Mouse (Mus musculus): ENCODE data around the gene Kif27.

Kif27 gene

DNA sequence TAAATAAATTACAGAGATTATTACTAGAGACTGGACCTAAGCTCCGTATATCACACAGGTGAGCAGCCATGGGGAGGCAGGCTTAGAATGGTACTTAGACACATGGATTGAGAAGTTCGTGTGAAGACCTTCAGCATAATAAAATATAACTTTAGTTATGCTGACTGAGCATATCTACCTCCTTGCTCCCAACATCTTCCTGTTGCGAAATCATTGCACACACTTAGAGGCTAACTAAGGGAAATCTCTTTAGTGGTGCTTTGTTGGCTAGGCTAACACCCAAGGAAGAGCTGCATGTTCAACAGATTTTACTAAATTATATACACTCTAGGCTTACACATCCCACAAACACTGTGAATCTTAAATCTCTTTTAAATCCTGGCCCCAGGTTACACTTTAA lies 7.5 kb upstream of the Kif27 start:
- intact Hi-C loops (cut with DNase I) = loop anchor here (5.0 kb wide), 1 partner anchor 34 kb away; no protein-coding TSS in a partner anchor

DNA sequence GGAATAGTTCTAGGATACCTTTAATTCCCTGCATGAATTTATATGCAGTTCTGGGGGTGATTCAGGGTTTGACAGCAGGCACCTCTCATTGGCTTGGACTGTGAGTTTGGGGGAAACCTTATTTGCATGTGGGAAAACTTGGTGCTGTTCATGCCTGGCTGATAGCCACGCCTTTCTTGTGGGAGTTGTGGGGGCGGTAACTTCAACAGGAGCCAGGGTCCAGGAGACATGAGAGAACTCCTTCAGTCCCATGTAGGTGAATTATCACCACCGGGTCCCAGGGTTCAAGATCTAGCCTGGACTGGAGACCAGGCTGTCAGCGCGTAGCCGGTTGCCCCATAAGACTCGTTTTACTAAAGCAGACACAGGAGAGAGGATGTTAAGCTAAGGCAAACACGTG lies 6.3 kb upstream of the Kif27 start:
- intact Hi-C loops (cut with DNase I) = loop anchor here (5.0 kb wide), 1 partner anchor 33 kb away; no protein-coding TSS in a partner anchor

DNA sequence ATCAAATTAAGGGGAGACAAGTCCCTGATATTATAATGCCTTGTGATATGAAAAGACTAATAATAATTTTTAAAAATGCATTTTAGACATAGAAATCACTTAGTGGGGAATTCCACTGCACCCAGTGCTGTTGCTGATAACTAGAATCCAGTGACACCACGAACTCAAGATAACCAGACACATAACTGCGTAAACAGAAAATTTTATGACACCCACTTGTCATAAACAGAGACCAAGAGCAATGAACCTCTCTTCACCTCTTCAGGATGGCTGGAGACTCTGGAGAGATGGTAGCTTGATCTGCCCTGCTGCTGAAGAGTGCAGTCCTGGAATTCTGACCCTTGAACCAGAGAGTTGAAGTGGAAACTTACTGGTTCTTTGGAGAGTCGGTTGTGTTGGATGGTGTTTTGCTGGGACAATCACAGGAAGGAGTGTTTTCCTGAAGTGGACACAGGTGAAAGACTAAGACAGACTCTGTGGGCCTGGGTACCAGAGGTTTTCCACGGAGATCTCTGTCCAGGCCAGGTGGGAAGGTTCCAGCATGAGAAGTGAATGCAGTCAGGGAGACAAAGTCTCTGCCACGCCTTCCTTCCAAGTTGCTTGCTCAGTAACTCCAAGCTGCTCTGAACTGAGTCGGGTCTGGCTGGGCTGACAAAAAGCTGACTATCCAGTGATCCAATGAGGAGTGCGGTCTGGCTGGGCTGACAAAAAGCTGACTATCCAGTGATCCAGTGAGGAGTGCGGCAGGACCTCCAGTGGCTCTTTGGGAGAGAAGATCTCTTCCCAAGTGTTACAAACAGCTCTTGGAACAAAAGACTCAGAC lies 5.6 kb upstream of the Kif27 start:
- intact Hi-C loops (cut with DNase I) = loop anchor here (5.0 kb wide), 1 partner anchor 32 kb away; no protein-coding TSS in a partner anchor

DNA sequence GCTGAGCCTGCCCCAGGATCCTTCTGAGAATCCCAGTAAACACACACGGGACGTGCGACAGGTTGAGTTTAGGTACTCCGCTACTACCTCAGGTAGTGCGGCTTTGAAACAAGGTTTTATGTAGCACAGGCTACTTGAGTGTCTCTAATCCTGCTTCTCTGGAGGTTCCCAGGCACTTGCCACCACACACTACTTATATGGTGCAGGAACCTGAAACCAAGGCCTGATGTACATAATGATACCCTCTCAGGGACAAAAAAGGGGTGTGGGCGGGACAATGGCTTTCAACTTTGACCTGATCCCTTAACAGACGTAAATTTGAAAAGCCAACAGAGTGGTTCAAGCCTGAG lies 357 bp upstream of the Kif27 start:
- intact Hi-C loops (cut with DNase I) = no loop called here

DNA sequence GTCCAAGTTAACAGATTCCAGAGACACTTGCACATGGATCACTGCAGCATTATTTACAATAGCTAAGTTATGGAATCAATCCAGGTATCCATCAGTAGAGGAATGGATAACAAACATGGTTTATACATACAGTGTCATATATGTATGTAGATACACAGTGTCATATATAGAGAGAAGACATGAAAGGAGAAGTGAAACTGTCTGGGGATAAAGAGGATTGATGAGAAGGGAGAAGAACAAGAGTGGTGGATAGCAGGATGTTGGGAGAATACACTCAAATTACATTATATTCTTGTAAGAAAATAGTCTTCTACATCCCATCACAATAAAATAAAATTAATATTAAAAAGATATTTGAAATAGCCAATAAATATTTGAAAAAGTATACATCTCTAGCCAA lies 5.9 kb downstream of the Kif27 start:
- intact Hi-C loops (cut with DNase I) = no loop called here

DNA sequence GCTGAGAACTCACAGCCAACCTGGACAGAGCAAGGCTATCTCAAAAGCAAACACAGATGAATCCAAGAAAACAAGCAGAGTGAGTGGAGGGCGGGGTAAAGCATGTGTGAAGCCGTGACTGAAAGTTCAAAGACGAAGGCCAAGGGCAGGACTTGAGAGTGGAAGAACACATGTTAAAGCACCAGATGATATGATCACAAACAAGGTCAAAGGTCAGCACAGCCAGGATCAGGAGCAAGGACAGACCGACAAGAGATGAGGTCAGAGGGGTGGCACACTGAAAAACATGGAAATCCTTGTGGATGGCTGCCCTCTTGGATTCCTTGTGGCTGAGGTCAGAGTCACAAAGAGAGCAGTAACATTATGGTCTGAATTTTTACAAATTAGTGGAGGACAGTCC lies 8.3 kb downstream of the Kif27 start:
- intact Hi-C loops (cut with DNase I) = no loop called here

DNA sequence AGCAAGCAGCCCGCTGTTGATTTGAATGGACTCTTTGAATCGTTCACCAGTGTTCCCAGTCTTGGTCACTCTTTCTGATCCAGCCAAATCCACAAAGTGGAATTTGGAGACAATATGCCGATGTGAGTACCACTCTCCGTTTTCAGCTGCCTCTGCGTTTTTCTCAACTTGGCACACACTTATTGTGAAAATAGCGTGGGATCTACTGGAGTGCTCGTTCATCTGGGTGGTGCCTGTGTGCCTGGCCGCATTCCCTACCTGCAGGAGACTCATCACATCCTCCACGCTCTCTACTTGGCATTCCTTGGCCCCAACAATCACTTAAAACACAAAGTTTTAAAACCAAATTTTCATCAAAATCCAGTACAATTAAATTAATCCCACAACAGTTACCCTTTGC lies 14.4 kb downstream of the Kif27 start:
- intact Hi-C loops (cut with DNase I) = no loop called here

DNA sequence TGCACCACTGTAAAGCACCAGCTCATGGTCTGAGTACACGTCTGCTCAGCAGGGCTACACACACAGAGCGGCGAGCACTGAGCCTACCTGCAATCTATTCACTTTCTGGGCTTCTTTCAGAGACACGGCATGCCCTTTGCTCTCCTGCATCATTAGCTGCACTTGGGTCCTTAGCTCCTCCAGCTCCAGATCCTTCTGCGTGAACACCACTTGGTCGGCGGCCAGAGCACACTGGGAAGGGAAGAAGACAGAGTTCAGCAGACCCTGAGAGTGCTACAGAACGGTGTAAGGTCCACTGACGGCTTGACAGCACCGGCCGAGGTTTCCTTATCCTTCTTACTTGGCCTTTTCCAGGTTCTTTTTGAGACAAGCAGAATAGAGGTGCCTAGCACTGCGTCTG lies 21.5 kb downstream of the Kif27 start:
- intact Hi-C loops (cut with DNase I) = no loop called here

DNA sequence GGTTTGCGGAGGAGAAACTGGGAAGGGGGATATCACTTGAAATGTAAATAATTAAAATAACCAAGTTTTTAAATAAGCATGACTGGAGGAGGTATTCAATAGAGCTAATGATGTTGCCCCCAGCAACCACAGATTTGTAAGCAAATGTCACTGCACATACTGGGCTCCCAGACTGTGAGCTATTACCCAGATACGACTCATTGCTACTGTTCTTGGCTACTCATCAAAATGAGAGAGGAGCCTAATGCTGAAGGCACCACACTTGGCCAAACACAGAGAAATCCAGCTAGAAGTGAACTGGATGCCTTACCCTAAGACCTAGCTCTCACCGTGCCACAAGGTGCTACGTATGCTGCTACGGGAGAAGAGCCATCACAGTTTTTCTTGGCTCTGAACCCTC lies 24.8 kb downstream of the Kif27 start:
- intact Hi-C loops (cut with DNase I) = loop anchor here (5.0 kb wide), 1 partner anchor 33 kb away; no protein-coding TSS in a partner anchor

DNA sequence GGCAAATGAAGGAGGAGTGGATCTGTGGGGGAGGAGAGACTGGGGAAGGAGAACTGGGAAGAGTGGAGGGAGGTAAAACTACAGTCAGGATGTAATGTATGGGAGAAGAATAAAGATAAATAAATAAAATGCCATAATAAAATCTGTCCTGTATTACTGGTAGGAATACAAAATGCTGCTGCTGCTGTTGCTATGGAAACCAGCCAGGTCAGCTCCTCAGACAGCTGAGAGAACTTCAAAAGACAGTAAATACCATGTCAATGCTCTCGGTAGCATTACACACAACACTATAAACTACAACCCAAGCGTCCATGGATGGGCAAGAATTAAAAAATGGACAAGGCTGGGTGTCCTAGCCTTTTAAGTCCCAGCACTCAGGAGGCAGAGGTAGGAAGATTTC lies 41.2 kb downstream of the Kif27 start:
- intact Hi-C loops (cut with DNase I) = no loop called here

DNA sequence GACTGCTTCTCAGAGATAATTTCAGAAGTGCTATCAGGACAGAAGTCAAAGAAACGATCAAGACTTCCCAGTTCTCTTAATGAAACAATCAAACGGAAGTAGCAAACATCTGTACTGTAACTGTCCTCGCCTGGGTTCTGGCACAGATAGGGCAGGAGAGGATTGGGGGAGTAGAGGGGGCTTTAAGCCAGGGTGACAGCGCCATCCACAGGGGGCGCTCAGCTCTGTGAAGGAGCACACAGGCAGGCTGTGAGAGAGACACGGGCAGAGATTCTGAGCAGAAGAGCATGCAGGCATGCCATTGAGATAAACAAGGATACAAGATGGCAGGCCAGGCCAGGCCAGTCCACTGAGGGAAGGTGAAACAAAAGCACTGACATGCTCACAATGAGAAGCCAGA lies 43.9 kb downstream of the Kif27 start:
- intact Hi-C loops (cut with DNase I) = no loop called here

DNA sequence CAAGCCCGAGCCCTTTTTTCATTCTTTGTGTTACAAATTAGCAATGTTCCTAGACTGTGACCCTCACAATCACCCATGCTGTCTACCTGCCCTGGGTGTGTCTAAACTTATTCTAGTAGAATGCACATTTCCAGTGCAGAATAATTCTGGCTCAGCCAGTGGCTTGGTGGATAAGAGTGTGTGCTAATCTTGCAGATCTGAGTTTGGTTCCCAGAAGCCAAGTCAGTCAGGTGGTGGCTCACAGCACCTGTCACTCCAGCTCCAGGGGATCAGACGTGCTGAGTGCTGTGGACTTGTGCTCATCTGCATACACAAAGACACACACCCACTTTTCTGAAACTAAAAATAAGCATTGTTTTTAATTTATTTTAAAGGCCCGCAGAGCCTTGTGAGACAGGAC lies 45.2 kb downstream of the Kif27 start:
- intact Hi-C loops (cut with DNase I) = no loop called here

DNA sequence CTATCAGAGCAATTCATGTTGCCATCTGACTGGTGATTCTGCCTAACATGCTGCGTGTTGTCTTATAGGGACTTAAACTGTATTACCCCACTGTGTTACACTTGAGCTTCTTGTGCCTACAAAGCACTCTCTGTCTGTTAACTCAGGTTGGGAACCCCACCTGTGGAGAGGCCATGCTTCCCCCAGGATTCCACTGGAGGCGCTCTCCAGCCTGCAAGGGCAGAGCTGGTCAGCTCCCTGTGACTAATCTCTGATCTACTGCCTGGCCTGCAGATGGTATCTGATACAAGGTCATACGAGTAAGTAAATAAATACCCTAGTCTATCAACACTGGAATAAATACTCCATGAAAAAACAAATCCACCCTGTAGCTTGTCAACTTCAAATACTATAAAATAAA lies 47.6 kb downstream of the Kif27 start:
- intact Hi-C loops (cut with DNase I) = no loop called here

DNA sequence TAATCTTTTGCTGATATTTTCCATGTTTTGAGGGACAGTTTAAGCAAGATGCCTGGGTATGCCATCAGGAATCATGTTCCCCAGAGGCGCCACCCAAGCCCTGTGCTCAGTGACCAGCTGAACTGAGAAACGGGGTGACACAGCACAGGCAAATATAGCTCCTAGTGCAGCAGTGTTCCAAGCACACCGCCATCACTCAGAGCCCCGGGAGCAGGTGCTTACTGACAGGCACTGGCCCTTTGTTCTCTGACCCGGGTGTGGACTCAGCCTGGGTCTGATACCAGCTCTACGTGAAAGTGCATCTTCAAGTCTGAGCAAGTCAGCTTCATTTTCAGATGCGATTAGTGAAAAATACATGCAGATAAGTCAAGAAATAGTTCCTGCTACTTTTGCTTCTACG lies 49.4 kb downstream of the Kif27 start:
- intact Hi-C loops (cut with DNase I) = no loop called here

DNA sequence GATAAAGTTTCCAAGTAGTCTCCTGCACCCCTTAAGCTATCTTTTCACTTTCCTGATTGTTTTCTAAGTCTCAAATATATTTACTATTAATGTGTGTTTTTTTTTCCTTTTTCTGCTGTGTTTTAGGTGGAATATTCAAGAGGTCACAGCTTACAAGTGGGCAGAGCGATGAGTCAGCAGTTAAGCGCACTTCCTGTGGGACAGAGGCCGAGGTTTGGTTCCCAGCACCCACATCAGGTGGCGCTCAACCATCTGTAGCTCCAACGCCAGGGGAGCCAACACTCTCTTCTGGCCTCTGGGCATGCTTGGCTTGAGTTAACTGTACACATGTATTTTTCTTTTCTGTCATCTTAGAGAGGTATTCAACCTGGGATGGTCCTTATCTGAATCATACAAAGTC lies 51.5 kb downstream of the Kif27 start:
- intact Hi-C loops (cut with DNase I) = no loop called here

DNA sequence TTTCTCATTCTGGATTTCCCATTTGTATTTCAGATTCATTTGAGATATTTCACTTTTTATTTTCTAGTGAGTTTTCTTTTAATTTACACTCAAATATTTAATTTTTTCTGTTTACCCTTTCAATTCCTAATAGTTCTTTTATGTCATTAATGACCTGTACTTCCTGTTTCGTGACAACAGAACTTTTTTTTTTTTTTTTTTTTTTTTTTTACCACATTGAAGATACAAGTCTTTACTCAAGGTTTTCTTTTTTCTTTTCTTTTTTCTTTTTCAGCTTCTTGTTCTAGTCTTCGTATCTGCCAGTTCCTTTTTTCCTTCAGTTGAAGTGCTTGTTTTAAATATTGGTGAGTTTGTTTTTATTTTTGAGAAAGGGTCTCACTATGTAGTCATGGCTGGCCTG lies 53.7 kb downstream of the Kif27 start:
- intact Hi-C loops (cut with DNase I) = no loop called here

DNA sequence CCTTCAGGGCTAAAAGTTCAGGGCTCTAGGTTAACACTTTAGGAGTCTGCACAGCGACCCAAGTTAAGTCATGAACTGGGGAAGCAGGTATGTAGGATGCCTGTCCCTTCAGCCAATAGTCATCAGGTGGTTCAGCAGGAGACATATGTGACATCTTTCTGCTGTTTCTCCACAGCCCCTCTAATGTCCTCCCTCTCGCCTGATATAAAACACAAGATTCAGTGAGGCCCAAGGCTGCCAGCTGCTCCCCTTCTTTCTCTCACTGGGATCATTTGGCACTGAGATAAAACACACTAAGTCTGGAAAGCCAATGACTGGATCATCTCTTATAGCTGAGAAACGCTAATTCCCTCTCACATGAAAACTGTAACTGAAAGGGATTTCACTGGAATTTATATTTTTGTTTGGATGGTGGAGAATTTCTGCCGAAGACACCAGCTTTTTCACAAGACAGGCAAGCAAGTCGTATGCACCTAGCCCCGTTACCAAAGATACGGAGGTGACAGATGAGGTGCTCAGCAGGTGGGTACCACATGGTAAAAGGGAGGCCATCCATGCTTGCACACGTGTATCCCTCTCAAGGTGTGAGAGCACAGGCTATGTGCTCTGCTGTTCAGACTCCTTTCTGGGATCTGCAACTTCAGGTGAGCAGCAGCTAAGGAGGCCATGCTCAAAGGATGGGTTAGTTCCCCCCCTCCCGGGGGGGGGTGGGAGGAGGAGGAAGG lies 56.3 kb downstream of the Kif27 start:
- intact Hi-C loops (cut with DNase I) = no loop called here

DNA sequence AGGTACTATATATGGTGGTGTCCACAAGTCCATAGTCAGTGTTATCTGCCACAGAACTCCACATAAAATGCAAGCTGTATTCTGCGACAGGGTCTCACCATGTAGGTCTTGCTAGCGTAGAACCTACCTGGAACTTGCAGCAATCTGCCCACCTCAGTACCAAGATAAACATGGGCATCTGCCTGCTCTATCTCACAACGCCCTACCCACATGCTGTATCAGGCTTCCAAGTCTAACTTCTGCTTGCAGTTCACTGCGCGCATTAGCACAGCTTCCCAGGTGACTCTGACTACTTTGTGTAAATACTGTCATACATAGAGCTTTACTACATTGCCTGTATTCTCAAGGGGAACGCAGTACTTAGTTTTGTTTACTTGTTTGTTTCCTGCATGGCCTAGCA lies 57.0 kb downstream of the Kif27 start:
- intact Hi-C loops (cut with DNase I) = no loop called here

DNA sequence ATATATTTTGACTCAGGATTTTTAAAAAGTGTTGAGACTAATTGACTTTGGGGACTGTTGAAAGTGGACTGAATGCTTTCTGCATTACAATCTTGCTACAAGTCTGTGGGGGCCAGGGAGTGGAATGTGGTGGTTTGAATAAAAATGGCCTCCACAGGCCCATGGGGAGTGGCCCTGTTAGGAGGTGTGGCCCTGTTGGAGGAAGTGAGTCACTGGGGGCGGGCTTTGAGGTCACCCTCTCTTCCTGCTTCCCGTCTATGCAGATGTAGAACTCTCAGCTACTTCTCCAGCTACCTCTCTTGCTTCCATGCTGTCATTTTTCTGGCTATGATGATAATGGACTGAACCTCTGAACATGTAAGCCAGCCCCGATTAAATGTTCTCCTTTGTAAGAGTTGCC lies 60.2 kb downstream of the Kif27 start:
- intact Hi-C loops (cut with DNase I) = no loop called here

DNA sequence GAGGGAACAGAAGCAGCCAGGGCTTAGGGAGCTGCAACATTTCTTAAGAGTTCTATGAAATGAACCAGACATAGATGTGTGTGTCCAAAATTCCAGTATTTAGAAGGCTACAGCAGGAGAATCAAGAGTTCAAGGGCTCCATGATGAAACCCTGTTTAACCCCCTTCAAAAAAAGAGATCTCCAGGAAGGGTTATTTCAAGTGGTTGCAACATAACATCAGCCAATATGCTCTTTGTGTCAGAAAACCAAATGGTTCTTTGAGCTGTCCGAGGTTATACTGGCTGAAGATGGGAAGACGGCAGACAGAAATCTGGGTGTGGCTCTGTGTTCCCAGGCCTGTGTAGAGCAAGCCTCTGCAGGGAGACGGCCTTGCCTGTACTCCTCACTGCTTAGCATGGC lies 63.3 kb downstream of the Kif27 start:
- intact Hi-C loops (cut with DNase I) = no loop called here

DNA sequence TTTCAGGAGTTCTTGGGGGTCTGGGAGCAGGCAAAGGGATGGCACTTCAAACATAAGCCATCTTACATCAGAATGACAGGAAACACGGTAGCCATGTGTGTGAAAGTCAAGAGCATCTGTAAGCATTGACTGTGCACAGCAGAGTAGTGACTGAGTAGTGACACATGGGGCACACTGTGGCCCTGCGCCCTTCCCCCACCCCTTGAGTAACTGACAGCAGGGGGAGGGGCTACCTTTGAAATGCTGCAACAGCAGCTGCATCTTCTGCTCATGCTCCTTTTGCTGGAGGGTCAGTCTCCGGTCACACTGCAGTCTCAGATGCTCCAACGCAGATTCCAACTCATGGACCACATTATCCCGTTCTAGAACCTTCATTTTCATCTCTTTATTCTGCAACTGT lies 66.1 kb downstream of the Kif27 start:
- intact Hi-C loops (cut with DNase I) = no loop called here

DNA sequence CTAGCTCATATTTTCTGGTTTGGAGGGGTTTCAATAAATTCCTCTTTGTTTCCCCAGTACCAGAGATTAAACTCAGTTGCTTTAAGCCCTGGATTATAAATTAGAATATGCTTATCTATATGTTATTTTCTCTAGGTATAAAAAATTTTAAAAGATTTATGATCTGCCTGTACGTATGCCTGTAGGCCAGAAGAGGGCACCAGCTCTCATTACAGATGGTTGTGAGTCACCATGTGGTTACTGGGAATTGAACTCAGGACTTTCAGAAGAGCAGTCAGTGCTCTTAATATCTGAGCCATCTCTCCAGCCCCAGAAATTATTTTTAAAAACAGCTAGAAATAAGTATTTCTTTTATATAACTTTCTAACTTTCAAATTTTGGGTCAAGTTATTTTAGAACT lies 69.6 kb downstream of the Kif27 start:
- intact Hi-C loops (cut with DNase I) = loop anchor here (5.0 kb wide), 1 partner anchor 253 kb away; no protein-coding TSS in a partner anchor

DNA sequence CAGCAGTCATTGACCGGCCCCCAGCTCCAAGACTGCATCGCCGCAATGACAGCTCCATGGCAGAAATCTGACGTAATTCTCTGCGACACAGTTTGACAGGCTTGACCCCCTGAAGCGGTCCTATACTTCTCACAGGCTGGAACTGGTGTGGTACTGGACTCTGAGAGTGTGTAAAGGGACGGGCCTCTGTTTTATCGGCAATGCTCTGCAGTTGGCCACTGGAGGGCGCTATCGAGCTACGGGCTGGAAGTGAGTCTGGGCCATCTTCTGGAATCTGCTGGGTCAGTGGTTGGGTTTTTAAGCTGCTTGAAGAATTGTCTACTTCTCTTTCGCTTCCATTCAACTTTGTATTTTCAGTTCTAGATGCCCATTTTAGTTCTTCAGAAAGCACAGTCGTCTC lies 71.1 kb downstream of the Kif27 start:
- intact Hi-C loops (cut with DNase I) = loop anchor here (2.0 to 5.0 kb wide), 2 partner anchors 99 to 254 kb away; no protein-coding TSS in a partner anchor

All from adrenal gland (tissue).